Mouse (Mus musculus): ENCODE results near the gene Scgb1b10.
"Not testable (repeated sequence)": the region's sequence is repeated elsewhere in the genome, so short reads cannot be mapped to it uniquely, and the experiment has no call there.

The Scgb1b10 gene

GRCm38 (mm10) chr7:32100553-32100952 is at the start of gene Scgb1b10:
TSS of gene Scgb1b10 (plus strand) at chr7:32100853.
- DNase-seq: not testable (repeated sequence)
